Mouse (Mus musculus): Measurements from ENCODE around the gene Socs4.

DNA sequence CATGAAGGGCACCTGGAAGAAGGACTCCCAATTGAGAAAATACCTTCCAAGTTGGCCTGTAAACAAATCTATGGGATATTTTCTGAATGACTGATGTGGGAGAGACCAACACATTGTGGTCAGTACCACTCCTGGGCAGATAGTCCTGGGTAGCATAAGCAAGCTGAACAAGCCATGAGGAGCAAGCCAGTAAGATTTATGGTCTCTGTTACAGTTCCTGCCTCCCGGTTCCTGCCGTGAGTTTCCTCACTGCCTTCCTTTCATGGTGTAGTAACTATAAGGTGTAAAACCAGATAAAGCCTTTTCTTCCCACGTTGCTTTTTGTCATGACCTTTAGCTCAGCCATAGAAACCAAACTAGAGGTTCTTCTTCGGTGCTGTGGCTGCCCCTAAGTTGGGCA, 39.4 kb upstream of the Socs4 start:
- no peak for TF ChIP-seq POLR2A (IDR thresholded peaks at IDR 0.05; ENCODE audit: low read depth, low read length)
- no peak for TF ChIP-seq MAX (IDR thresholded peaks at IDR 0.05; ENCODE audit: low read length)
- TF ChIP-seq NELFE (IDR thresholded peaks at IDR 0.05; ENCODE audit: low read depth, low read length), result no peak
- no peak for TF ChIP-seq KAT2A (IDR thresholded peaks at IDR 0.05; ENCODE audit: insufficient replicate concordance, low read length)
- no peak for TF ChIP-seq CTCF (conservative IDR thresholded peaks at IDR 0.05 in 1 of 2, IDR thresholded peaks at IDR 0.05 in 1 of 2; ENCODE audit: low read depth in 2 of 2, low read length in 2 of 2)
- TF ChIP-seq ZKSCAN1 (IDR thresholded peaks at IDR 0.05; ENCODE audit: borderline replicate concordance, low read depth, low read length), result no peak
- TF ChIP-seq ZC3H11A (IDR thresholded peaks at IDR 0.05; ENCODE audit: low read depth, low read length), result no peak
- no peak for TF ChIP-seq POLR2AphosphoS2 (IDR thresholded peaks at IDR 0.05; ENCODE audit: low read depth, low read length)
- no peak for TF ChIP-seq CHD2 (IDR thresholded peaks at IDR 0.05; ENCODE audit: low read length)
- TF ChIP-seq MAZ (IDR thresholded peaks at IDR 0.05; ENCODE audit: low read depth, low read length), result no peak
- TF ChIP-seq TCF12 (IDR thresholded peaks at IDR 0.05; ENCODE audit: low read depth, low read length), result no peak
- no peak for TF ChIP-seq SIN3A (IDR thresholded peaks at IDR 0.05; ENCODE audit: low read length)
- TF ChIP-seq CHD1 (IDR thresholded peaks at IDR 0.05; ENCODE audit: low read depth, low read length), result no peak
- no peak for TF ChIP-seq MYC (IDR thresholded peaks at IDR 0.05; ENCODE audit: low read depth, low read length)
